Mouse (Mus musculus) stomach, postnatal 0 days (tissue): ENCODE measurements around the gene Rpl5.

Experiments used
- CTCF ChIP-seq: IDR thresholded peaks from 2 replicates; pipeline ENCODE4 v1.5.1; 2016; ENCODE audit warnings: antibody characterized with exemption, low read depth, mild to moderate bottlenecking, moderate library complexity
- EP300 ChIP-seq: optimal IDR thresholded peaks from 2 replicates; pipeline ENCODE3; 2016; ENCODE audit warnings: antibody characterized with exemption

GRCm38 (mm10) chr5:107936625-107937389 is 36.5 kb downstream of the Rpl5 start:
- no peak for TF ChIP-seq CTCF
- TF ChIP-seq EP300: no peak
